Mouse (Mus musculus): ENCODE results near the gene Pam. TPM values are rescaled to one million over a fixed set of nuclear protein-coding genes. Genes with fewer than 3 reads are reported as not detected.

Pam gene
- polyA plus RNA-seq, 1 experiment from 2014 or later, result 41.5 TPM

GRCm38 (mm10) chr1:97760598-97760997 lies 334.8 kb downstream of the Pam start:
- H3K4me3 ChIP-seq (ENCODE audit: low read depth, low read length), result no peak overlapping the region
- H3K4me1 ChIP-seq (ENCODE audit: insufficient read depth), result no peaks in the 10 kb centered on the region
- 54% methylated on average over 7 of the region's 7 CpGs for WGBS
- H3K9ac ChIP-seq, result no peak overlapping the region
- H3K27me3 ChIP-seq (ENCODE audit: insufficient read depth, low read length), result no peaks in the 10 kb centered on the region
- no peaks in the 10 kb centered on the region for H3K9me3 ChIP-seq (ENCODE audit: low read depth, low read length)
- H3K36me3 ChIP-seq (ENCODE audit: insufficient read depth), result peaks cover 2% of the 10 kb centered on the region; the same call in 1 of the 2 replicates
- ATAC-seq (ENCODE audit: insufficient read depth), result no peak
- H3K4me2 ChIP-seq, result no peak overlapping the region
- H3K27ac ChIP-seq (ENCODE audit: low read depth), result no peak overlapping the region
- DNase-seq, result no peak
- no peak for TF ChIP-seq CTCF (IDR thresholded peaks at IDR 0.05; ENCODE audit: low read depth)

- no peak for ATAC-seq (ENCODE audit: insufficient read depth)
- Histone ChIP-seq H3K4me2 (no peak overlapping the region), H3K36me3 (ENCODE audit: insufficient read depth) (peaks cover 4% of the 10 kb centered on the region; the same call in 1 of the 2 replicates), H3K4me3 (ENCODE audit: low read depth, low read length) (no peak overlapping the region), H3K9me3 (ENCODE audit: low read depth, low read length) (no peaks in the 10 kb centered on the region), H3K27ac (ENCODE audit: low read depth) (no peak overlapping the region), H3K27me3 (ENCODE audit: insufficient read depth, low read length) (no peaks in the 10 kb centered on the region), H3K4me1 (ENCODE audit: insufficient read depth) (no peaks in the 10 kb centered on the region), H3K9ac (no peak overlapping the region)
- no peak for DNase-seq
- no peak for TF ChIP-seq CTCF (IDR thresholded peaks at IDR 0.05; ENCODE audit: low read depth)
These were observed 335.6 kb downstream of the Pam start for GRCm38 (mm10) chr1:97759841-97760240.

- WGBS, result 72% methylated on average over 4 of the region's 4 CpGs
- ATAC-seq (ENCODE audit: insufficient read depth) (no peak), DNase-seq (no peak)
- H3K4me2 ChIP-seq, result no peak overlapping the region
- no peaks in the 10 kb centered on the region for H3K4me1 ChIP-seq (ENCODE audit: insufficient read depth)
- H3K36me3 ChIP-seq (ENCODE audit: insufficient read depth), result peaks cover 28% of the 10 kb centered on the region
- no peaks in the 10 kb centered on the region for H3K27me3 ChIP-seq (ENCODE audit: insufficient read depth, low read length)
- H3K9me3 ChIP-seq (ENCODE audit: low read depth, low read length), result no peaks in the 10 kb centered on the region
- H3K9ac ChIP-seq, result no peak overlapping the region
- H3K4me3 ChIP-seq (ENCODE audit: low read depth, low read length), result no peak overlapping the region
- H3K27ac ChIP-seq (ENCODE audit: low read depth), result no peak overlapping the region
- no peak for TF ChIP-seq CTCF (IDR thresholded peaks at IDR 0.05; ENCODE audit: low read depth)
These were observed 341.1 kb downstream of the Pam start for GRCm38 (mm10) chr1:97754392-97754791.

- Histone ChIP-seq H3K9ac (no peak overlapping the region), H3K4me1 (ENCODE audit: insufficient read depth) (no peaks in the 10 kb centered on the region), H3K9me3 (ENCODE audit: low read depth, low read length) (no peaks in the 10 kb centered on the region), H3K4me3 (ENCODE audit: low read depth, low read length) (no peak overlapping the region), H3K27me3 (ENCODE audit: insufficient read depth, low read length) (no peaks in the 10 kb centered on the region), H3K27ac (ENCODE audit: low read depth) (no peak overlapping the region), H3K36me3 (ENCODE audit: insufficient read depth) (peaks cover 28% of the 10 kb centered on the region), H3K4me2 (no peak overlapping the region)
- ATAC-seq (ENCODE audit: insufficient read depth) (no peak), DNase-seq (no peak)
- no peak for TF ChIP-seq CTCF (IDR thresholded peaks at IDR 0.05; ENCODE audit: low read depth)
These were observed 342.2 kb downstream of the Pam start for GRCm38 (mm10) chr1:97753216-97753615.

GRCm38 (mm10) chr1:97748163-97748562 lies 347.3 kb downstream of the Pam start:
- H3K9me3 ChIP-seq (ENCODE audit: low read depth, low read length), result no peaks in the 10 kb centered on the region
- H3K27ac ChIP-seq (ENCODE audit: low read depth), result no peak overlapping the region
- ATAC-seq (ENCODE audit: insufficient read depth) (no peak), DNase-seq (no peak)
- H3K27me3 ChIP-seq (ENCODE audit: insufficient read depth, low read length), result no peaks in the 10 kb centered on the region
- H3K4me2 ChIP-seq, result no peak overlapping the region
- peaks cover 42% of the 10 kb centered on the region for H3K36me3 ChIP-seq (ENCODE audit: insufficient read depth)
- H3K9ac ChIP-seq, result no peak overlapping the region
- WGBS, result 80% methylated on average over 3 of the region's 3 CpGs
- H3K4me3 ChIP-seq (ENCODE audit: low read depth, low read length), result no peak overlapping the region
- no peaks in the 10 kb centered on the region for H3K4me1 ChIP-seq (ENCODE audit: insufficient read depth)
- TF ChIP-seq CTCF (IDR thresholded peaks at IDR 0.05; ENCODE audit: low read depth), result no peak

- Histone ChIP-seq H3K4me2 (no peak overlapping the region), H3K27me3 (ENCODE audit: insufficient read depth, low read length) (no peaks in the 10 kb centered on the region), H3K4me1 (ENCODE audit: insufficient read depth) (no peaks in the 10 kb centered on the region), H3K9me3 (ENCODE audit: low read depth, low read length) (no peaks in the 10 kb centered on the region), H3K36me3 (ENCODE audit: insufficient read depth) (peaks cover 40% of the 10 kb centered on the region), H3K27ac (ENCODE audit: low read depth) (no peak overlapping the region), H3K9ac (no peak overlapping the region), H3K4me3 (ENCODE audit: low read depth, low read length) (no peak overlapping the region)
- WGBS, result 94% methylated on average over 7 of the region's 7 CpGs
- TF ChIP-seq CTCF (IDR thresholded peaks at IDR 0.05; ENCODE audit: low read depth), result no peak
- DNase-seq (no peak), ATAC-seq (ENCODE audit: insufficient read depth) (no peak)
These were observed 349.2 kb downstream of the Pam start for GRCm38 (mm10) chr1:97746261-97746660.

- Histone ChIP-seq H3K9me3 (ENCODE audit: low read depth, low read length) (no peaks in the 10 kb centered on the region), H3K9ac (no peak overlapping the region)
- 68% methylated on average over 4 of the region's 4 CpGs for WGBS
These were observed 349.7 kb downstream of the Pam start for GRCm38 (mm10) chr1:97745712-97746111.

More at GRCm38 (mm10) chr1:97745712-97746111, 349.7 kb downstream of the Pam start:
- TF ChIP-seq CTCF (IDR thresholded peaks at IDR 0.05; ENCODE audit: low read depth), result no peak
- Histone ChIP-seq H3K4me1 (ENCODE audit: insufficient read depth) (no peaks in the 10 kb centered on the region), H3K4me2 (no peak overlapping the region), H3K27ac (ENCODE audit: low read depth) (no peak overlapping the region), H3K27me3 (ENCODE audit: insufficient read depth, low read length) (no peaks in the 10 kb centered on the region), H3K36me3 (ENCODE audit: insufficient read depth) (peaks cover 39% of the 10 kb centered on the region), H3K4me3 (ENCODE audit: low read depth, low read length) (no peak overlapping the region)
- ATAC-seq (ENCODE audit: insufficient read depth), result no peak
- no peak for DNase-seq
